Mouse (Mus musculus) limb, embryonic 15.5 days (tissue): ENCODE results near the gene Sumo3. TPM values are rescaled to one million over a fixed set of nuclear protein-coding genes. Genes with fewer than 3 reads are reported as not detected.

ENCODE experiments used
- ATAC-seq: fragments of 200-750 bp; cut with Nextera tagmentation; 2 replicates; pipeline ENCODE4 v1.8.0; 2017; ENCODE audit warnings: low read depth, moderate TSS enrichment; ENCODE audit not compliant: insufficient number of reproducible peaks, low FRiP score, low TSS enrichment
- H3K27ac ChIP-seq: fragments of 300-500 bp; sonication (generic); 2 replicates; pipeline ENCODE4 v1.5.1; 2015; ENCODE audit warnings: moderate library complexity, mild to moderate bottlenecking, inconsistent platforms
- H3K27me3 ChIP-seq: fragments of 300-500 bp; sonication (generic); 2 replicates; pipeline ENCODE4 v1.6.1; 2015; ENCODE audit warnings: inconsistent platforms
- H3K36me3 ChIP-seq: fragments of 300-500 bp; sonication (generic); 2 replicates; pipeline ENCODE4 v1.6.1; 2015; ENCODE audit warnings: inconsistent platforms
- H3K4me1 ChIP-seq: fragments of 300-500 bp; sonication (generic); 2 replicates; pipeline ENCODE4 v1.6.1; 2015; ENCODE audit warnings: inconsistent platforms
- H3K4me2 ChIP-seq: fragments of 300-500 bp; sonication (generic); 2 replicates; pipeline ENCODE4 v1.6.1; 2015; ENCODE audit warnings: mild to moderate bottlenecking, inconsistent platforms
- H3K4me3 ChIP-seq: fragments of 300-500 bp; sonication (generic); 2 replicates; pipeline ENCODE4 v1.5.1; 2015; ENCODE audit warnings: mild to moderate bottlenecking, inconsistent platforms
- H3K9ac ChIP-seq: fragments of 300-500 bp; sonication (generic); 2 replicates; pipeline ENCODE4 v1.6.1; 2015; ENCODE audit warnings: inconsistent platforms
- H3K9me3 ChIP-seq: fragments of 300-500 bp; sonication (generic); 2 replicates; pipeline ENCODE4 v1.6.1; 2016; ENCODE audit warnings: inconsistent platforms
- WGBS: fragments of 180-500 bp; shearing (Covaris S2); methylation state at CpG from one replicate; pipeline ENCODE4 v1.1.7; 2015; 5-methylcytosine and 5-hydroxymethylcytosine counted together
- polyA plus RNA-seq: library from polyadenylated mRNA; unstranded; fragments of >200 nt; fragmentation: Nextera tagmentation; extraction: Ambion mirVana; gene quantifications from 2 replicates; pipeline ENCODE4 v1.2.1, GENCODE M21; 2015

Gene Sumo3
- polyA plus RNA-seq, 1 experiment from 2014 or later, result 347 TPM

DNA sequence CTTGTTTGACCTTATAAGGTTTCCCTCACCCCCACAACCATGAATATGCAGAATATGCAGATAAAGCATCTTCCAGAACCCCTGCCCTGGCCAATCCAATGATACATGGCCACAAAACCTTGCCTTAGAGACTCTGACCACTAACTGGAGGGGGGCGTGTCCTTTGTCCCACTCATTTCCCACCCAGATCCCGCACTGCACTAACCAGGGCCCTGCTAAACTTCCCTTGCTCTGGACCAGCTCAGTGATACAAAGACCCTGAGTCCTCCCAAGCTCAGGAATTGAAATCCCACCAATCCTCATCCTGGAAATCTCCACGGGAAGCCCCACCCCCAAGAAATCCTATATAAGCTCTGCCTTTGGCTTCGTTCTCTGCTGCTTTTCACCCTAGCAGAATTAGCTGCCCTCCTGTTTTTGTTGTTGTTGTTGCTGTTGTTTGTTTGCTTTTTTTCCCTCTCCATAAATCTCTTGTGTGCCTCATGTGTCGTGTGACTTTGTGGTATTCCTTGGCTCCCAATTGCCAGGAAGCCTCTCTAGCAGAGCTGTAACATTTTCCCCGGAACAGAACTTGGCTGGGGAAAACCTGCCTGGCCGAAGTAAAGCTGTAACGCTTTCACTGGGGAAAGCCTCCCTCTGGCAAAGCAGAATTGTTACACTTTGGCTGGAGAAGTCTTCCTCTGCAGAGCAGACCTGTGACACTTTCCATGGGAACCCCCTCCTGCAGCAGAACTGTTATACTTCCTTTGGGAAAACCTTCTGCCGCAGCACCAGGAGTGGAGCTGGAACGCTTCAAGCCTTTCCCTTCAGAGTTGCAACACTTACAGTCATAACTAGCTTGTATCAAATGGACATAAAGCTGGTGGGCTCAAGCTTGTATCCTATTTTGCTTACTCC, 25.6 kb upstream of the Sumo3 start:
- WGBS, result 44% methylated on average over 10 of the region's 10 CpGs
- Histone ChIP-seq H3K9me3 (no peaks in the 10 kb centered on the region), H3K9ac (no peak overlapping the region), H3K4me3 (no peak overlapping the region), H3K36me3 (no peaks in the 10 kb centered on the region), H3K4me2 (peak overlapping the region; percentile 81; the same call in 1 of the 2 replicates), H3K27ac (peak overlapping the region; percentile 79), H3K4me1 (peaks cover 26% of the 10 kb centered on the region), H3K27me3 (no peaks in the 10 kb centered on the region)
- ATAC-seq, result no peak

DNA sequence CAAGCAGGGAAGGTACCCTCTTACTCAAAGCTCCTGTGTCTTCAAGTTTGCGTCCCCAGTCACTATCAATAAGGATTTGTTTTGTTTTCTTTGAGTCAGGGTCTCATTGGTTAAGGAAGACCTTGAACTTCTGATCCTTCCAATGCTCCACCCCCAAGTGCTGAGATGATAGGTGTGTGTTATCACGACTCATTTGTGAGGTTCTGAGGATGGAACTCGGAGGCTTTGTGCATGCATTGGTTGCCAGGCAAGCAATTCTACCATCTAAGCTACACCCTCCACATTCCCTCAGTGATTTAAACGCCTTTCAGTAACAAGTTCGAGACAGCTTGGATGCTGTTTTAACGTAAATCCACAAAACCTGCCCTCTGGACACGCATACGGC, 24.9 kb upstream of the Sumo3 start:
- H3K27ac ChIP-seq, result peak overlapping the region; percentile 79
- H3K4me1 ChIP-seq, result peaks cover 26% of the 10 kb centered on the region
- 7% methylated on average over 8 of the region's 8 CpGs for WGBS
- no peak for ATAC-seq
- peak overlapping the region; percentile 81 for H3K4me2 ChIP-seq
- H3K9ac ChIP-seq, result peak overlapping the region; percentile 26
- no peaks in the 10 kb centered on the region for H3K27me3 ChIP-seq
- H3K36me3 ChIP-seq, result 0 out of 2 replicates have a peak, but pooled peaks cover 3% of the 10 kb centered on the region
- H3K9me3 ChIP-seq, result no peaks in the 10 kb centered on the region
- H3K4me3 ChIP-seq, result peak overlapping the region; percentile 85

DNA sequence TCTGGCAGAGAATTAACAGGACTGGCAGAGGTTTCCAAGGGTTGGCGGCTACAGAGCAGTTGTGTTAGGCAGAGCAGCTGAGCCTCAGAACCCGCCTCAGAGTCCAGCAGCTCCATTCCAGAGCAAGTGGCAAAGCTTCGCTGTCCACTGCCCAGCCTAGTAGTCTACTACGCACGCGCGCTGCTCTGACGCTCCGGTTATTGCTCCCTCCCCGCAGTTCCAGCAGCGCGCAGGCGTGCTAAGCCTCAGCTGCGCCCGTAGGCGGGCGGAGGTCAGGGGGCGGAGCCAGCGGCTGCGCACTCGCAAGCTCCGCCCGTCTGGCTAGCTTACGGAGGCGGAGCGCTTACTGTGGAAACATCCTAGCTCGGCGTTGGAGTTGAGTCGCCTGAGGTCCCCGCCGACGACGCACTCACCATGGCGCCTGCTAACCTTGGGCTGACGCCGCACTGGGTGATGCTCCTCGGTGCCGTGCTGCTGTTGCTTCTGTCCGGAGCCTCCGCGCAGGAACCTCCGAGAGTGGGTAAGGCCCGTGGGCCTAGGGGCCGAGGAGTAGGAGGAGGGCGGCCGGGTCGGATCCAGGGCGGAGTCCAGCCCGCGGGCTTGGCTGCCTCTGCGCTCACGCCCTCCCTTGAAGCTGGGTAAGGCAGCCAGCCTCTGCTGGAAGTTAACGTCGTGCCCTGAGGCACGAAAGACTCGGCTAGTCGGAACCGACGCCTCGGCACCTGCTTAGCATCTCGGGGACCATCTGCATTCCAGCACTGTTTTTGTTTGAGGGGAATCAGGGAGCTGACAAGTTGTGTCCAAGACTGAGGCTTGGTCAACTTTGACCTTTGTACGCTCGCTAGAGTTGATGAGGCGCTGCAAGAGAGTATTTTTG, 24.3 kb upstream of the Sumo3 start, which contains the start of gene Pttg1ip:
Gene Pttg1ip, plus strand, starts transcription at position 313 of the 877 bp plus-strand sequence.
- H3K36me3 ChIP-seq, result peaks cover 8% of the 10 kb centered on the region; the same call in 1 of the 2 replicates
- peak within 1 kb of the TSS; percentile 85 for H3K4me3 ChIP-seq
- no peaks in the 10 kb centered on the region for H3K27me3 ChIP-seq
- H3K9me3 ChIP-seq, result no peaks in the 10 kb centered on the region
- WGBS, result under 1% methylated on average over 64 of the region's 64 CpGs
- peak; percentile 94 for ATAC-seq
- peak within 1 kb of the TSS; percentile 81 for H3K4me2 ChIP-seq
- peaks cover 27% of the 10 kb centered on the region for H3K4me1 ChIP-seq
- H3K27ac ChIP-seq, result peak within 1 kb of the TSS; percentile 96
- H3K9ac ChIP-seq, result peak within 1 kb of the TSS; percentile 83

DNA sequence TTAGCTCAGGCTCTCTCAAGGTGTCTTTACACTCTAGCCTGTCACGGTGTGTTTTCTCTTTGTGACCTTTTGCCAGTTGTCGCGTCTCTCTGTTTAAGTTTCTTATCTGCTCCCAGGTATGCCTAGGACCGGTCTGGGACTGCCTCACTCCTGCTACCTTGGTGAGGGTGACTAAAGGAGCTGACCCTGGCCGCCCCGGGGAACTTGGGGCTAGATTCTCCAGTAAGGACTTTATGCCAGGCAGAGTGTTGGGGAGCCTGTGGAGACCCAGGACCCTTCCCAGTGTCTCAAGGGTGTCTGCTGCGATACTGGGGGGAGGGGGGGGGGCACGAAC, 23.6 kb upstream of the Sumo3 start:
- Histone ChIP-seq H3K27me3 (no peaks in the 10 kb centered on the region), H3K9me3 (no peaks in the 10 kb centered on the region), H3K36me3 (peaks cover 14% of the 10 kb centered on the region; the same call in 1 of the 2 replicates), H3K4me3 (peak overlapping the region; percentile 85), H3K4me2 (peak overlapping the region; percentile 81), H3K27ac (peak overlapping the region; percentile 96), H3K4me1 (peaks cover 30% of the 10 kb centered on the region), H3K9ac (peak overlapping the region; percentile 83)
- no peak for ATAC-seq
- WGBS, result 6% methylated on average over 8 of the region's 8 CpGs

DNA sequence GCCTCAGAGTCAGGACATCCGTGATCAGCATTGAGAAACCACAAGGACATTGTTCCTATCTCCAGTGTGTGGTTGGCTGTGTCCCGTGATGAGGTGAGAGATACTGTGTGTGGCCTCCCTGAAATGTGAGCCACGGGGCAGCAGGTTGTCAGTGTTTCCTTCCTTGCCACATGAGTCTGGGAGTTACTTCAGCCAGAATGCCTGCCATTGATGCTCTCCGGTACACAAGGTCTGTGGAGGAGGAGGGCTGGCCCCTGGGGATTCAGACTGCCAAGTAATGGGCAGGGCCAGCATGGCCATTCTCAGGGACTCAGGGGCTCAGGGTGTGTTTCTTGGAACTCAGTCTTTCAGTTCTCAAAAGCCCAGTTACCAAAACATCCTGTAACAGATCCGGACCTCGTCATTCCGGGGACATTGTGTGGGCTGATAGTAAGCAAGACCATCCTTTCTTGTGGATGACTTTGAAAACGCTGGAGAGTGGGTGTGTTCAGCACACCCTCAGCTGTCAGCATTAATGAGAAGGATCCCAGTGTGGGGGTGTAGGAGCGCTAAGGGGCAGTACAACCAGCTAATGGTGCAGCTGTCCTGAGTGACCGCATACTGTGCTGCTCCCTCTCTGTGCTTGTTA, 22.0 kb upstream of the Sumo3 start:
- H3K27me3 ChIP-seq, result no peaks in the 10 kb centered on the region
- H3K9me3 ChIP-seq, result no peaks in the 10 kb centered on the region
- 74% methylated on average over 10 of the region's 10 CpGs for WGBS
- H3K4me2 ChIP-seq, result no peak overlapping the region
- H3K4me3 ChIP-seq, result no peak overlapping the region
- no peak overlapping the region for H3K27ac ChIP-seq
- no peak overlapping the region for H3K9ac ChIP-seq
- peaks cover 31% of the 10 kb centered on the region for H3K4me1 ChIP-seq
- no peak for ATAC-seq
- peaks cover 23% of the 10 kb centered on the region; the same call in 1 of the 2 replicates for H3K36me3 ChIP-seq

DNA sequence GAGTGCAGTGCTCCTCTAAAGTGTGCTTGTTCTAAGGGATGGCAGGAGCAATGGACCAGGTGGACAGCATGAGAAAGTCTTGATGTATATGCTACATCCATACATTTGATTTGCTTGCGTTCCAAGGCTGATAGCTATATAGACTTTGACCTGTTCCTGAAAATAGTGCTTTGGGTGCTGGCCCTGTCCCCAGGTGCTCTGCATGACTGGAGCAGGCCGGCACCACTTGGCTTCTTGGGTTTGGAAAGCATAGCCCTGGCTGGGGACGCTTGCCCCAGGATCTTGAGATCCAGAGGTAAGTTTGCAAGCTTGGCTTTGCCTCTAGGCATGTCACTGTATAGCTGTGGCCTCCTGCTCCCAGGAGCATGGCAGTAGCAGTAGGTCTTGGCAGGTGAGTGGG, 19.3 kb upstream of the Sumo3 start:
- no peaks in the 10 kb centered on the region for H3K9me3 ChIP-seq
- no peak overlapping the region for H3K27ac ChIP-seq
- 90% methylated on average over 3 of the region's 3 CpGs for WGBS
- H3K36me3 ChIP-seq, result peaks cover 46% of the 10 kb centered on the region
- no peak for ATAC-seq
- no peaks in the 10 kb centered on the region for H3K27me3 ChIP-seq
- H3K4me2 ChIP-seq, result no peak overlapping the region
- H3K4me1 ChIP-seq, result peaks cover 32% of the 10 kb centered on the region
- H3K9ac ChIP-seq, result no peak overlapping the region
- no peak overlapping the region for H3K4me3 ChIP-seq

DNA sequence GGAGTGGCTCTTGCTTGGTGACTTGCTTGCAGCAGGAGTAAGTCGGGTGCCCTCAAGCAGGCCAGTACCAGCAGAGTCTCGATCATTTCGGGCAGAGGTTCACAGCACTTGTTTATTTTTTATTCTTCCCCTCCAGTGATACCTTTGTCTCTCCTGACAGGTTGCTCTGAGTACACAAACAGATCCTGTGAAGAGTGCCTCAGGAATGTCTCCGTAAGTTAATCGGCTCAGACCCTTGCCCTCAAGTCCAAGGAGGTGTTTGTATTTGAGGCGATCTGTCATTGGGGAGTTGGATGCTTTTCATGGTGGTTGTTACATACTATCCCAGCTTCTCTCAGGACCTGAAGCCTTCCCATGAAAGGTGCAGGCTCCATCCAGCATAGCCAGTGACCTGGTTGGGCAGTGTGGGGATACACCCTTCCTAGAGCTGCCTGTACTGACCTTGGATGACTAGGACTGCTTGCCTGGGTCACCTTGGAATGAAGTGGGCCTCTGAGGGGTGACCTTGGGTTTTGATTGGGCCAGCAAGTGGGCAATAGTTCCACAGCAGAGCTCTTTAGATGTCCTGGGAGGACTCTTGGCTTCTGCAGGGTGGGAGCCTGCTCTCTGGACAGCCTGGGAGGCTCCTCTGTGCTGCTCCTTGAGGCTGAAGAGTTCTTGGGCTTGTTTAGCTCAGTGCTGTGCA, 18.7 kb upstream of the Sumo3 start:
- WGBS, result 93% methylated on average over 6 of the region's 6 CpGs
- Histone ChIP-seq H3K9ac (no peak overlapping the region), H3K4me3 (no peak overlapping the region), H3K4me2 (no peak overlapping the region), H3K9me3 (no peaks in the 10 kb centered on the region), H3K36me3 (peaks cover 52% of the 10 kb centered on the region), H3K27me3 (no peaks in the 10 kb centered on the region), H3K27ac (no peak overlapping the region), H3K4me1 (peaks cover 31% of the 10 kb centered on the region)
- ATAC-seq, result no peak

DNA sequence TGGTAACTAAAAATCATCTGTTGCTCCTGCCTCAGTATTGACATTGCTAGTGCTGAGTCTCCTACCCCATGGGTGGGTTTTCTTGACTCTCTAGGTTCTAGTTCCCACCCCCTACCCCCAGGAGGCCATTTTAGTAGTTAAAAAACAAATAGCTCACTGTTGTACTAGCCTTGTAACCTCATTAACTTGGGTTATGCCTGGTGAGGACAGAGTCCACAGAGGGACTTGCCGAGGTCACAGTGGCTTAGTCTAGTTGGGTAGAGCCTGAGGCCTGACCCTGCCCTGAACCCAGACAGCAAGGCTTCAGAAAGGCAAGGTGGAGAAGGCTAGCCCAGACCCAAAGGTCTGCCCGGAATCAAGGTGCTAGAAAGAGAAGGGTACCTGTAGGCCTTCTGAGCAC, 17.9 kb upstream of the Sumo3 start:
- WGBS, result 93% methylated on average over 2 of the region's 2 CpGs
- Histone ChIP-seq H3K4me2 (no peak overlapping the region), H3K27me3 (no peaks in the 10 kb centered on the region), H3K36me3 (peaks cover 60% of the 10 kb centered on the region), H3K4me3 (no peak overlapping the region), H3K9ac (no peak overlapping the region), H3K27ac (no peak overlapping the region), H3K4me1 (peaks cover 23% of the 10 kb centered on the region), H3K9me3 (no peaks in the 10 kb centered on the region)
- ATAC-seq, result no peak

DNA sequence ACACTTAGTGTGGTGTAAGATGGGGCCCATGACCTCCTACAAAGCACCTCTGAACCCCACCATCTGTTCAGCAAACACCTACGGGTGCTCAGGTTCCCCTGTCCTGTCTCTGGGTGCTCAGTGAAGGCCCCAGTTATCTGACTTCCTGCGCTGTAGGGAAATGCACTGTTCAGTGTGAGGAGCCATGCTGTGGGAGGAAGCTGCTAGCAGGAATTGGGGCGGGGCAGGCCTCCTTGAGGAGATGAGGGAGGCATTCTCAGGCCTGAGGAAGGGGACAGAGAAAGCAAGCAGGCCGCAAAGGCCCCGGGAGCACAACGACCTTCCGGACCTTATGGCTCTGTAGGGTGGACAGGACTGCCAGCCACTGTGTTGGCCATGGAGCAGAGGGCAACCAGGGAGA, 16.8 kb upstream of the Sumo3 start:
- no peak overlapping the region for H3K27ac ChIP-seq
- H3K4me1 ChIP-seq, result peaks cover 15% of the 10 kb centered on the region
- 82% methylated on average over 7 of the region's 7 CpGs for WGBS
- H3K4me2 ChIP-seq, result no peak overlapping the region
- H3K27me3 ChIP-seq, result no peaks in the 10 kb centered on the region
- H3K36me3 ChIP-seq, result peaks cover 71% of the 10 kb centered on the region
- no peak overlapping the region for H3K4me3 ChIP-seq
- no peaks in the 10 kb centered on the region for H3K9me3 ChIP-seq
- ATAC-seq, result no peak
- no peak overlapping the region for H3K9ac ChIP-seq

DNA sequence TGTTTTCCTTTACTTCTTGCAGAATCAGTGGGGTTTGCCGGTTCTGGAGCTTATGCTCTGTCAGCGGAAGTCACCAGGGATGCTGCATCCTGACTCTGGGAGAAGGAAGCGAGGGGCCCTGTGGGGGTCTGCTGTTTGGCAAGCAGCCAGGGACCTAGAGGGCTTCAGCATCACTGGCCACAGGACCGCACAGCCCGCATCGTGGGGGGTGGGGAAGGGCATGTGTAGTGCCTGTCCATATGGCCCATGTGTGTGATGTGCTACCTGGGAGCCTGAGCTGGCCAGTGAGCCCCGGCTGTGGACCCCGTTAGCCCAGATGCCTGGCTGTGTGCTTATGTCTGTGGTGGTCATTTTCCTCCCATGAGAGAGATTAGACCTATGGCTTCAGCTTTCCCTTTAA, 16.1 kb upstream of the Sumo3 start:
- Histone ChIP-seq H3K27ac (no peak overlapping the region), H3K4me3 (no peak overlapping the region), H3K9me3 (no peaks in the 10 kb centered on the region), H3K9ac (no peak overlapping the region), H3K27me3 (no peaks in the 10 kb centered on the region), H3K4me1 (peaks cover 15% of the 10 kb centered on the region), H3K4me2 (no peak overlapping the region), H3K36me3 (peaks cover 77% of the 10 kb centered on the region)
- ATAC-seq, result no peak
- WGBS, result 72% methylated on average over 8 of the region's 8 CpGs

DNA sequence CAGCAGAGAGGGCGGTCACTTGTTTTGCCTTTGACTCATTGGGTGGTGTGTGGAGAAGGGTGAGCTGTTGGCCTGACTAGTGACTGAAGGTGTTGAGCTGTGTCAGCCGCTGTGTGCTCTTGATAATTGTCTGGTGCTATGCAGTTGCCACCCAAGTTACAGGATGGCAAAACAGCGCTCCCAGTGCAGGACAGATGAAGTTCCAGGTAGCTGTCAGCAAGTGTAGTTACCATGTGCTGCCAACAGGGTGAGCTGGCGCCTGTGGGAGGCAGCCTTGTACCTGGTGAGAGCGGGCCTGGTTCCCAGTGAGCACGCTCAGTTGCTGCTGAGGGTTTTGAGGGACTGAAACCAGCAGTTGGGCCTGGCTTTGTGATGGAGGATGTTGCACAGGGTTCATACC, 15.1 kb upstream of the Sumo3 start:
- ATAC-seq, result 0 out of 2 replicates have a peak, but pooled peaks have one; percentile 22
- H3K4me3 ChIP-seq, result no peak overlapping the region
- no peak overlapping the region for H3K4me2 ChIP-seq
- no peak overlapping the region for H3K27ac ChIP-seq
- no peak overlapping the region for H3K9ac ChIP-seq
- peaks cover 86% of the 10 kb centered on the region for H3K36me3 ChIP-seq
- H3K27me3 ChIP-seq, result no peaks in the 10 kb centered on the region
- 48% methylated on average over 6 of the region's 6 CpGs for WGBS
- no peaks in the 10 kb centered on the region for H3K9me3 ChIP-seq
- H3K4me1 ChIP-seq, result peaks cover 15% of the 10 kb centered on the region
